Mouse (Mus musculus) ES-E14 (cell line): ENCODE results near the gene Lsm14a. TPM values are rescaled to one million over a fixed set of nuclear protein-coding genes. Genes with fewer than 3 reads are reported as not detected.

Source experiments
- DNase-seq: peaks from one replicate; pipeline ENCODE4 v3.0.0-alpha.2; 2013; ENCODE audit warnings: low read depth, low spot score
- H3K27ac ChIP-seq: 2 replicates; pipeline ENCODE4 v1.5.1; 2012; ENCODE audit warnings: low read depth, mild to moderate bottlenecking, low read length, moderate library complexity, mixed read lengths; ENCODE audit not compliant: poor library complexity, insufficient read depth, severe bottlenecking
- H3K36me3 ChIP-seq: 2 replicates; pipeline ENCODE4 v1.6.1; 2012; ENCODE audit warnings: mild to moderate bottlenecking, low read length, moderate library complexity, mixed read lengths; ENCODE audit not compliant: control insufficient read depth, poor library complexity, insufficient read depth, severe bottlenecking
- H3K4me1 ChIP-seq, 2 experiments: fragments of 150-350 bp in 1 of 2; sonication (generic) in 1 of 2; 2 replicates each; pipeline ENCODE4 v1.6.1; 2012; ENCODE audit warnings: low read length in 2 of 2, mild to moderate bottlenecking in 1 of 2, mixed read lengths in 1 of 2; ENCODE audit not compliant: control insufficient read depth in 2 of 2, insufficient read depth in 2 of 2, poor library complexity in 1 of 2
- H3K4me3 ChIP-seq, 2 experiments: fragments of 150-350 bp in 1 of 2; sonication (generic) in 1 of 2; 2 replicates each; pipeline ENCODE4 v1.5.1; 2012; ENCODE audit warnings: low read length in 2 of 2, low read depth in 1 of 2, mild to moderate bottlenecking in 1 of 2, mixed read lengths in 1 of 2; ENCODE audit not compliant: insufficient read depth in 1 of 2, poor library complexity in 1 of 2, severe bottlenecking in 1 of 2
- H3K9ac ChIP-seq: 2 replicates; pipeline ENCODE4 v1.6.1; 2012; ENCODE audit warnings: low read depth, mild to moderate bottlenecking, low read length, mixed read lengths; ENCODE audit not compliant: poor library complexity, insufficient read depth, severe bottlenecking
- H3K9me3 ChIP-seq: fragments of 150-350 bp; sonication (generic); 2 replicates; pipeline ENCODE4 v1.6.1; 2012; ENCODE audit warnings: low read depth, mild to moderate bottlenecking, low read length; ENCODE audit not compliant: control insufficient read depth, insufficient read depth
- CHD2 ChIP-seq: IDR thresholded peaks from 2 replicates; pipeline ENCODE4 v1.6.1; 2014; ENCODE audit warnings: mild to moderate bottlenecking, low read depth, low read length, inconsistent platforms
- HCFC1 ChIP-seq: IDR thresholded peaks from 2 replicates; pipeline ENCODE4 v1.6.1; 2012; ENCODE audit warnings: low read length, inconsistent platforms, borderline replicate concordance; ENCODE audit not compliant: insufficient read depth
- MAFK ChIP-seq: IDR thresholded peaks from 2 replicates; pipeline ENCODE4 v1.6.1; 2014; ENCODE audit warnings: mild to moderate bottlenecking, low read depth, low read length, inconsistent platforms; ENCODE audit not compliant: insufficient read depth
- ZC3H11A ChIP-seq: IDR thresholded peaks from 2 replicates; pipeline ENCODE4 v1.6.1; 2012; ENCODE audit warnings: low read depth, mild to moderate bottlenecking, inconsistent platforms, low read length, borderline replicate concordance
- ZNF384 ChIP-seq: IDR thresholded peaks from 2 replicates; pipeline ENCODE4 v1.6.1; 2012; ENCODE audit warnings: low read depth, low read length, inconsistent platforms
- in situ Hi-C, 2 experiments: fragments of 600-800 bp; cut with MboI; formaldehyde crosslinking; loops; one replicate each; pipeline ENCODE4 v1.15.1; 2025; ENCODE audit warnings: low sequenced_read_pairs in 2 of 2, inconsistent platforms in 1 of 2; ENCODE audit not compliant: unreplicated experiment in 2 of 2
- total RNA-seq: library from RNA; depleted of rRNA; stranded (reverse); fragments of 300-350 nt; gene quantifications from 2 replicates; pipeline ENCODE4 v1.2.3, GENCODE M21; 2012

Gene Lsm14a
- total RNA-seq, 1 experiment: 72.7 TPM

GRCm38 (mm10) chr7:34324005-34324404 is 69.1 kb downstream of the Lsm14a start:
- in situ Hi-C loops: no loop called here
- no peak overlapping the region for H3K27ac ChIP-seq
- no peaks in the 10 kb centered on the region for H3K9me3 ChIP-seq
- DNase-seq: no peak
- H3K9ac ChIP-seq: no peak overlapping the region
- H3K4me1 ChIP-seq: peaks cover 0 to 2% of the 10 kb centered on the region in 2 experiments; a peak in 1 of 4 replicates
- H3K36me3 ChIP-seq: no peaks in the 10 kb centered on the region
- H3K4me3 ChIP-seq: no peak overlapping the region
- TF ChIP-seq ZC3H11A (no peak), ZNF384 (no peak), HCFC1 (no peak), MAFK (no peak), CHD2 (no peak)

DNA sequence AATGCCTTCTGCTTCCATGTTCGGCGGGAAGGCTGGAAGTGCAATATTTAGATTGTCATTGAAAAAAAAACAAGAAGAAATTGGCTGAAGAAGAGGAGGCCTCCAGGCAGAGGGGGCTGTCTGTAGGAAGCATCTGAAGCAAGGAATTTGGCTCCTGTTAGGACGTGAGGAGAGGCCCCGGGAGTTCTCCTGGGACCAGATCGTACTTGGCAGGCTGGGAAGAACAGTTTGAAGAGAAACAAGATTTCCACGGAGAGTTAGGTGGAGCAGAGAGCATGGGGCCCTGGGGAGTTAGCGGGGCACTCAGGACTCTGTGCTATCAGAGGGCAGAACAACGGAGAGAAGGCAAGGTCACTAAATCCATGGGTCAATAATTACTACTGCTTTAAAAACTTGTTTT is 69.8 kb downstream of the Lsm14a start:
- no peak overlapping the region for H3K9ac ChIP-seq
- peaks cover 0 to 2% of the 10 kb centered on the region in 2 experiments; a peak in 1 of 4 replicates for H3K4me1 ChIP-seq
- in situ Hi-C loops: no loop called here
- H3K9me3 ChIP-seq: no peaks in the 10 kb centered on the region
- H3K36me3 ChIP-seq: no peaks in the 10 kb centered on the region
- H3K27ac ChIP-seq: no peak overlapping the region
- DNase-seq: no peak
- TF ChIP-seq MAFK: no peak
- TF ChIP-seq CHD2: no peak
- no peak for TF ChIP-seq HCFC1
- no peak for TF ChIP-seq ZNF384
- TF ChIP-seq ZC3H11A: no peak
- no peak overlapping the region for H3K4me3 ChIP-seq

DNA sequence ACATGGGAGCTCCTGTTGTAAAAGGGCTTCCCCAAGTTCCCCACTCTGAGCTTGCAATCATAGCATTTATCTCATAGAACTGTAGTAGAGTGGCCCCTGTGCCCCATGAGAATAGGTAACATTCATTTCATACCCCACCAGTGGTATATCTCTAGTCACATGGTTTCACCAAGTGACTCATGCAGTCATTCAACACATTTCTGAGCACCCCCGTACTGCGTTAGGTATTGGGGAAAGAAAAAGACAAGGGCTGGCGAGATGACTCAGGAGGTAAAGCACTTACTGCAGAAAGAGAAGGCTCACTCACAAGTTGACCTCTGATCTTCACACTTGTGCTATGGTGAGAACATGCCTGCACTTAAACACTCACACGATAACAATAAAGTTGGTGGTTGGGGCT is 71.2 kb downstream of the Lsm14a start:
- Histone ChIP-seq H3K4me3 (no peak overlapping the region), H3K9me3 (no peaks in the 10 kb centered on the region), H3K9ac (no peak overlapping the region), H3K36me3 (no peaks in the 10 kb centered on the region), H3K4me1 (peaks cover 0 to 2% of the 10 kb centered on the region in 2 experiments; a peak in 1 of 4 replicates), H3K27ac (no peak overlapping the region)
- no peak for TF ChIP-seq HCFC1
- no peak for TF ChIP-seq MAFK
- no peak for TF ChIP-seq ZC3H11A
- TF ChIP-seq ZNF384: no peak
- TF ChIP-seq CHD2: no peak
- in situ Hi-C loops: no loop called here
- DNase-seq: no peak

GRCm38 (mm10) chr7:34321119-34321518 is 72.0 kb downstream of the Lsm14a start:
- Histone ChIP-seq H3K36me3 (no peaks in the 10 kb centered on the region), H3K27ac (no peak overlapping the region), H3K4me3 (no peak overlapping the region), H3K4me1 (peaks cover 0 to under 1% of the 10 kb centered on the region in 2 experiments; a peak in 1 of 4 replicates), H3K9ac (no peak overlapping the region), H3K9me3 (no peaks in the 10 kb centered on the region)
- in situ Hi-C loops: no loop called here
- TF ChIP-seq ZNF384: no peak
- TF ChIP-seq HCFC1: no peak
- no peak for TF ChIP-seq ZC3H11A
- TF ChIP-seq MAFK: no peak
- no peak for TF ChIP-seq CHD2
- no peak for DNase-seq

GRCm38 (mm10) chr7:34319957-34320356 is 73.2 kb downstream of the Lsm14a start:
- Histone ChIP-seq H3K9me3 (no peaks in the 10 kb centered on the region), H3K27ac (no peak overlapping the region), H3K4me3 (no peak overlapping the region), H3K4me1 (peaks cover 0 to 2% of the 10 kb centered on the region in 2 experiments; a peak in 1 of 4 replicates), H3K36me3 (no peaks in the 10 kb centered on the region), H3K9ac (no peak overlapping the region)
- no peak for DNase-seq
- in situ Hi-C loops: no loop called here
- TF ChIP-seq ZNF384 (no peak), HCFC1 (no peak), MAFK (no peak), CHD2 (no peak), ZC3H11A (no peak)
